Mouse (Mus musculus) right cerebral cortex, adult 2 months (tissue): Measurements from ENCODE around the gene Mbtd1.

Source experiments
- DNase-seq, 2 experiments: peaks; one replicate each; pipeline ENCODE4 v3.0.0; 2021 to 2022; ENCODE audit warnings: low spot score in 2 of 2

The Mbtd1 gene

GRCm38 (mm10) chr11:93987026-93987425 is 101.4 kb downstream of the Mbtd1 start:
- no peak for DNase-seq

GRCm38 (mm10) chr11:93987625-93988327 is 102.1 kb downstream of the Mbtd1 start:
- no peak for DNase-seq

- no peak for DNase-seq
Observed at GRCm38 (mm10) chr11:93988328-93989062, 102.8 kb downstream of the Mbtd1 start.

- DNase-seq, result no peak
Observed at GRCm38 (mm10) chr11:93994531-93994930, 108.9 kb downstream of the Mbtd1 start.

GRCm38 (mm10) chr11:93995111-93995719 is 109.6 kb downstream of the Mbtd1 start:
- peak; percentile 82 to 84 for DNase-seq

- peak; percentile 83 to 90 for DNase-seq
Observed at GRCm38 (mm10) chr11:93995720-93996305, 110.2 kb downstream of the Mbtd1 start, which contains the start of gene Spag9. Spag9 (plus strand) TSS chr11:93996091.
